Mouse (Mus musculus) layer of hippocampus, adult 9-11 months (tissue): ENCODE measurements around the gene Ppp4c.

Experiments
- DNase-seq: peaks from one replicate; pipeline ENCODE4 v3.0.0; 2022

Gene Ppp4c

GRCm38 (mm10) chr7:126749582-126750343, 42.5 kb downstream of the Ppp4c start:
- no peak for DNase-seq

GRCm38 (mm10) chr7:126748824-126749223, 43.5 kb downstream of the Ppp4c start:
- DNase-seq, result no peak

- peak; percentile 72 for DNase-seq
Measured at GRCm38 (mm10) chr7:126746798-126747197, 45.5 kb downstream of the Ppp4c start.

- peak; percentile 75 for DNase-seq
Measured at GRCm38 (mm10) chr7:126746066-126746465, 46.2 kb downstream of the Ppp4c start.

- no peak for DNase-seq
Measured at GRCm38 (mm10) chr7:126741964-126742482, 50.3 kb downstream of the Ppp4c start.

GRCm38 (mm10) chr7:126741452-126741851, 50.8 kb downstream of the Ppp4c start:
- DNase-seq, result no peak

GRCm38 (mm10) chr7:126740977-126741376, 51.3 kb downstream of the Ppp4c start:
- no peak for DNase-seq

- DNase-seq, result no peak
Measured at GRCm38 (mm10) chr7:126740132-126740735, 52.1 kb downstream of the Ppp4c start.

GRCm38 (mm10) chr7:126739551-126739950, 52.7 kb downstream of the Ppp4c start:
- no peak for DNase-seq

GRCm38 (mm10) chr7:126736122-126736521, 56.2 kb downstream of the Ppp4c start:
- no peak for DNase-seq
